Mouse (Mus musculus) lung, adult 2 months (tissue): Measurements from ENCODE around the gene Neu3.

Source experiments
- CTCF ChIP-seq: fragments of 200-500 bp; IDR thresholded peaks from 2 replicates; pipeline ENCODE4 v1.5.1; 2011; ENCODE audit warnings: mild to moderate bottlenecking, low read length, control low read depth; ENCODE audit not compliant: insufficient read depth
- POLR2A ChIP-seq: fragments of 200-500 bp; IDR thresholded peaks from 2 replicates; pipeline ENCODE4 v1.6.1; 2011; ENCODE audit warnings: low read depth, mild to moderate bottlenecking, control low read depth, low read length, borderline replicate concordance; ENCODE audit errors: extremely low read depth

- TF ChIP-seq CTCF = no peak
- TF ChIP-seq POLR2A = no peak
Observed at GRCm38 (mm10) chr7:99837358-99838071, 9.3 kb upstream of the Neu3 start.
